Mouse (Mus musculus) liver, adult 2 months (tissue): ENCODE measurements around the gene Ezh1. TPM values are rescaled to one million over a fixed set of nuclear protein-coding genes. Genes with fewer than 3 reads are reported as not detected.

Source experiments
- DNase-seq: peaks from one replicate; pipeline ENCODE4 v3.0.0-alpha.2; 2011; ENCODE audit warnings: low read depth, low spot score; ENCODE audit errors: extremely low read depth
- H3K27ac ChIP-seq: fragments of 200-500 bp; replicated peaks from 2 replicates; pipeline ENCODE4 v1.5.1; 2012; ENCODE audit warnings: low read depth, mild to moderate bottlenecking, control low read depth, inconsistent platforms, low read length; ENCODE audit not compliant: insufficient read depth
- H3K27me3 ChIP-seq: fragments of 200-500 bp; 2 replicates; pipeline ENCODE4 v1.6.1; 2012; ENCODE audit warnings: mild to moderate bottlenecking, moderate library complexity, low read length, inconsistent platforms; ENCODE audit not compliant: control insufficient read depth, insufficient read depth
- H3K36me3 ChIP-seq: fragments of 200-500 bp; 2 replicates; pipeline ENCODE4 v1.6.1; 2012; ENCODE audit warnings: low read length, inconsistent platforms; ENCODE audit not compliant: control insufficient read depth, insufficient read depth
- H3K4me1 ChIP-seq: fragments of 200-500 bp; 2 replicates; pipeline ENCODE4 v1.6.1; 2011; ENCODE audit warnings: low read length; ENCODE audit not compliant: control insufficient read depth, insufficient read depth
- H3K4me3 ChIP-seq: fragments of 200-500 bp; 2 replicates; pipeline ENCODE4 v1.5.1; 2011; ENCODE audit warnings: low read depth, mild to moderate bottlenecking, control low read depth, low read length, moderate library complexity; ENCODE audit not compliant: insufficient read depth
- H3K79me2 ChIP-seq: fragments of 200-500 bp; 2 replicates; pipeline ENCODE4 v1.6.1; 2012; ENCODE audit warnings: inconsistent platforms, mild to moderate bottlenecking, low read length, moderate library complexity; ENCODE audit not compliant: control insufficient read depth, insufficient read depth
- H3K9ac ChIP-seq: fragments of 200-500 bp; 2 replicates; pipeline ENCODE4 v1.6.1; 2012; ENCODE audit warnings: low read depth, mild to moderate bottlenecking, control low read depth, inconsistent platforms, low read length
- CTCF ChIP-seq: fragments of 200-500 bp; IDR thresholded peaks from 2 replicates; pipeline ENCODE4 v1.5.1; 2011; ENCODE audit warnings: low read depth, low read length, control low read depth
- POLR2A ChIP-seq: fragments of 200-500 bp; IDR thresholded peaks from 2 replicates; pipeline ENCODE4 v1.6.1; 2011; ENCODE audit warnings: low read length, control low read depth; ENCODE audit not compliant: insufficient read depth; ENCODE audit errors: extremely low read depth
- WGBS: fragments of 180-500 bp; shearing (Covaris S2); methylation state at CpG from one replicate; pipeline ENCODE4 v1.1.7; 2018; 5-methylcytosine and 5-hydroxymethylcytosine counted together
- polyA plus RNA-seq: library from polyadenylated mRNA; depleted of rRNA; stranded (reverse); fragments of >200 nt; gene quantifications from 2 replicates; pipeline ENCODE4 v1.2.3, GENCODE M21; 2012
- total RNA-seq: library from RNA; depleted of rRNA; stranded (reverse); fragments of >200 nt; gene quantifications from 2 replicates; pipeline ENCODE4 v1.2.3, GENCODE M21; 2014

The Ezh1 gene
- total and polyA plus RNA-seq, 2 experiments = 9.2 to 10.5 TPM

DNA sequence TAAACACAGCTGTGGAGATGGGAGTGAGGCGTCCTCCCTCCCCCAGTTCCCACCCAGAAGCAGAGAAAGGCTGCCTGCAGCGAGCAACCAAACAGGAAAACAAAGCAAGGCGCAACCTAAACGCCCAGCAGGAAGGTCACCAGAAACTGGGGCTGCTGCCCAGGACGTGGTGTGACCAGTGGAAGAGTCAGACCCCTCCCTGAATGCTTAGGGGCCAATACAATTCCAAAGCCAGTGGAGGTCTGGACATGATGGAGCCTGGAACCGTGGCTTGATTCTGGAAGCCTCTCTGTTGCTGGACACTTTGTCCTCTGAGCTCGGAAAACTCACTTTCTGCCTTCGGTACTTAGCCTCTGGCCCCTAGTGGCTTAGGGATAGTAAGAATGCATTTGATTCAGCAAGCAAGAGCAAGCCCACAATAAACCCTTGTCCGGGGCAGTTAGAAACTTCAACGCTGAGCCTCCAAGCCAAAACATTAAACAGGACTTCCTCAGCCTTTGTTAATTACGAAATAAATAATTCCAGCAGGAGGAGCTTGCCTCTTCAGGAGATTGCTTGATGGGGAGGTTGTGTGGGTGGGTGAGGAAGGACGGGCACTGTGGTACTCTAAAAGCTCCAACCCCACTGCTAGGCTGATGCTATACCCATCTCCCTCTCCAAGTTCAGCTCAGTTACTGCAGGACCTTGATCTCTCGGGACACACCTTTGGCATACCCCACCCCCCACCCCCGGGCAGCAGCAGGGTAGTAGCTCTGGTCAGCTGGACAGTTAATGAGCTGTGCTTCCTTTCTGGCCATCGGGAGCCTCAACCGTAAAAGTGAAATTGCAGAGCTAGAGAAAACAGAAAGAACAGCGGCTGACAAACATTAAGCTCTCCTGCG is 5.0 kb upstream of the Ezh1 start:
- peak overlapping the region; percentile 42 for H3K9ac ChIP-seq

DNA sequence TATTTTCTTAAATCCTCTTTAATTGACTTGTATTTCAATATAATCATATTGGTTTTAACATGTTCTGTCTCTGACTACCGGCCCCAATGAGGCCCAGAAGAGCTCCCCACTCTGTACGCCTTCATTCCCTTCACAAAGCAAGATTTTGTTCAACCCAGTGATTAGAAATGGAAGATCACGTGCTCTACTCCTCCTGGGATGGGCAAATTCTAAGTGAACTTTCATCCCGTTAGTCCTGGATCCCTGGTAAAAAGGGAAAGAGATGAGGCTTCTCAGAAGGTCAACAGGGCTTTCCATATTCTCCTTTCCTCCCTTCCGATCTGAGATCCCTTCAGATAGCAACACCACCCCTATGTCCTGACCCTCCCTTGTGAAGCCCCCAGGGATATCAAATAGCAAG is 4.3 kb upstream of the Ezh1 start:
- TF ChIP-seq CTCF = no peak
- TF ChIP-seq POLR2A = no peak
- 0 out of 2 replicates have a peak overlapping the region, but pooled peaks have one; percentile 42 for H3K9ac ChIP-seq
- H3K36me3 ChIP-seq = no peaks in the 10 kb centered on the region
- 52% methylated on average over 5 of the region's 5 CpGs for WGBS
- no peak overlapping the region for H3K4me3 ChIP-seq
- peaks cover 6% of the 10 kb centered on the region for H3K79me2 ChIP-seq
- DNase-seq = no peak
- H3K4me1 ChIP-seq = peaks cover 2% of the 10 kb centered on the region
- peak overlapping the region; percentile 84 for H3K27ac ChIP-seq
- H3K27me3 ChIP-seq = no peaks in the 10 kb centered on the region

More for the DNA sequence above, 5.0 kb upstream of the Ezh1 start:
- TF ChIP-seq CTCF (no peak), POLR2A (0 out of 2 replicates have a peak, but pooled peaks have one; percentile 32)
- DNase-seq = no peak
- Histone ChIP-seq H3K79me2 (no peaks in the 10 kb centered on the region), H3K27ac (peak overlapping the region; percentile 84), H3K27me3 (no peaks in the 10 kb centered on the region), H3K4me3 (peak overlapping the region; percentile 42), H3K4me1 (peaks cover 2% of the 10 kb centered on the region), H3K36me3 (no peaks in the 10 kb centered on the region)
- WGBS = 12% methylated on average over 18 of the region's 18 CpGs

- Histone ChIP-seq H3K4me3 (no peak overlapping the region), H3K27ac (peak overlapping the region; percentile 84; the same call in 1 of the 2 replicates), H3K36me3 (no peaks in the 10 kb centered on the region), H3K9ac (no peak overlapping the region), H3K4me1 (peaks cover 5% of the 10 kb centered on the region), H3K27me3 (no peaks in the 10 kb centered on the region), H3K79me2 (peaks cover 9% of the 10 kb centered on the region)
- no peak for DNase-seq
- TF ChIP-seq CTCF (no peak), POLR2A (no peak)
- WGBS = 62% methylated on average over 2 of the region's 2 CpGs
Observed at GRCm38 (mm10) chr11:101230061-101230511, 3.8 kb upstream of the Ezh1 start.

DNA sequence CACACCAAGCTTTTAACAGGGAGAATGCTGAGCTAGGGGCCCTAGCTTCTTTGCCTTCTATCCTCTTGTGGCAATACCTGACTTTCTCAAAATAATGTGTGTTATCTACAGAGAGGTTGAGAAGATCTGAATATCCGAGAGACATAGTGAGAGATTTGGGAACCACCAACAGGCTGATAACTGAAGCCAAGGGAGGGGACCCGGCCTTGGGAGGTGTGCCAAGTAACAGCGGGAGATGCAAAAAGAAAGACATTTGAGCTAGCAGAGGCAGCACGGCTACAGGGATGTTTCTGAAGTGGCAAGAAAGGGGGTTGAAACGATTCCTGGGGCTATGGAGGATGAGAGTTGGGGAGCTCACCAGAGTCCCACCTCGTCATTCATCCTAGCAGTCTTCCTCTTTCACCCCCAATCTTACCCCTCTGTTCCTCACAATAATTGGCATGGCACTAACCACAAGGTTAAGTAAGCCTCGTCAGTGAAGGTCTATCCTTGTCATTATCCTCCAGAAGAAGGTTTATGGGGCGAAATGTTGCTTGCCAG is 3.2 kb upstream of the Ezh1 start:
- H3K9ac ChIP-seq = no peak overlapping the region
- no peak overlapping the region; the same call in 1 of the 2 replicates for H3K27ac ChIP-seq
- H3K4me3 ChIP-seq = no peak overlapping the region

GRCm38 (mm10) chr11:101225331-101226064 is 765 bp downstream of the Ezh1 start:
- H3K9ac ChIP-seq = peak overlapping the region; percentile 96
- H3K4me1 ChIP-seq = peaks cover 5% of the 10 kb centered on the region
- peak overlapping the region; percentile 28 for H3K27ac ChIP-seq
- no peaks in the 10 kb centered on the region for H3K27me3 ChIP-seq
- 21% methylated on average over 25 of the region's 25 CpGs for WGBS
- TF ChIP-seq POLR2A = no peak
- no peak for TF ChIP-seq CTCF
- peaks cover 20% of the 10 kb centered on the region for H3K79me2 ChIP-seq
- H3K36me3 ChIP-seq = no peaks in the 10 kb centered on the region; the same call in 1 of the 2 replicates
- peak overlapping the region; percentile 99 for H3K4me3 ChIP-seq
- DNase-seq = no peak

More for the DNA sequence above, 3.2 kb upstream of the Ezh1 start:
- Histone ChIP-seq H3K4me1 (peaks cover 5% of the 10 kb centered on the region), H3K27me3 (no peaks in the 10 kb centered on the region), H3K79me2 (peaks cover 13% of the 10 kb centered on the region), H3K36me3 (no peaks in the 10 kb centered on the region; the same call in 1 of the 2 replicates)
- DNase-seq = no peak
- 62% methylated on average over 8 of the region's 8 CpGs for WGBS
- TF ChIP-seq POLR2A = no peak
- TF ChIP-seq CTCF = no peak
